Mouse (Mus musculus) ovary, adult 18-20 months (tissue): ENCODE measurements around the gene Lrrc1.
"Not testable (repeated sequence)": the region's sequence is repeated elsewhere in the genome, so short reads cannot be mapped to it uniquely, and the experiment has no call there.

ENCODE experiments used
- DNase-seq: peaks from one replicate; pipeline ENCODE4 v3.0.0; 2022; ENCODE audit warnings: low spot score, mixed read lengths

Lrrc1 gene

DNA sequence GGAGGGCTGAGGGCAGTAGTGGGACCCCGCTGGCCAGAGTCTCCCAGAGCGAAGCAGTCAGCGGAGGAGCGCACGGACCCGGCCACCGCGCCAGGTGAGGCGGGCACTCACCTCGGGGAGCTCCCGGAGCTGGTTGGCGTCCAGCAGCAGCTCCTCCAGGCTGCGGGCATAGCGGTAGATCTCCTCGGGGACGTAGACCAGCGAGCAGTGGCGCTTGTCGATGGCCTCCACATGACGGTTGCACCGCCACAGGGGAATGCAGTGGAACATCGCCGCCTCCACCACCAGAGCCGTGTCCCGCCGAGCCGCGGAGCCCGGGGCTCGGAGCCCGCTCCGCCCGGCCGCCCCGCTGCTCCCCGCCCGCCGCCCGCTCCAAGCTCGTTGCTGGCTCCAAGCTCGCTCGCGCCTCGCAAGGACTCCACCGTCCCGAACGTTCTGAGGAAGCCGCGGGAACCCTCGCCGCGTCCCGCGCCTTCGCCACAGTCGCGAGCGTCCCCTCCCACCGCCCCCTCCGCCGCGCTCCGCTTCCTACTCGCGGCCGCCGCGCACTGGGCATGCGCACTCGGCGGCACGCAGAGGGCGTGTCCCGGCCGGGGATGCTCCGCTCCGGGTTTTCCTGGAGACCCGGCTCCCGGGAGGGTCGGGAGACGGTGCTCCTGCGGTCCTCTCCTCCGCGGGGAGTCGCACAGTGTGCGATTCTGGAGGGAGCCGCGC lies at the start of gene Lrrc1:
TSS of gene Lrrc1 (minus strand) at position 517 of the 714 bp plus-strand sequence.
- DNase-seq, result peak; percentile 83

DNA sequence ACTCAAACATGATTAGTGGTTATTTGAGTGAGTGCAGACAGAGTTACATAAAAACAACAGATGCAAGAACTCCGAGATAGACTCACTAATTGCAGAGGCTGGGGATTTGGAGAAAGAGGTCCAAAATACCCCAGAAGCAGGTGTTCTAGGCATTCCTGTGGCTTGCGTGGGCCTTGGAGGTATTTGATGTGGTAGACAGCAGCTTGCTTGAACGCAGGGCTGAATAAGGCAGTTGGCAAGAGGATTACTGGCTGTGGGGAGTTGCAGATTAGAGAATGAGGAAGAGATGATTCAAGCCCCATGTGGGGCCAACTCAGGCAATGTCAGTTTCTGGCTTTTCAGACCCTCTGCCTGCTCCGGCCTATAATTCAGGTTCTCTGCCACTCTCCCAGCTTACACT lies 47.8 kb upstream of the Lrrc1 start:
- no peak for DNase-seq

DNA sequence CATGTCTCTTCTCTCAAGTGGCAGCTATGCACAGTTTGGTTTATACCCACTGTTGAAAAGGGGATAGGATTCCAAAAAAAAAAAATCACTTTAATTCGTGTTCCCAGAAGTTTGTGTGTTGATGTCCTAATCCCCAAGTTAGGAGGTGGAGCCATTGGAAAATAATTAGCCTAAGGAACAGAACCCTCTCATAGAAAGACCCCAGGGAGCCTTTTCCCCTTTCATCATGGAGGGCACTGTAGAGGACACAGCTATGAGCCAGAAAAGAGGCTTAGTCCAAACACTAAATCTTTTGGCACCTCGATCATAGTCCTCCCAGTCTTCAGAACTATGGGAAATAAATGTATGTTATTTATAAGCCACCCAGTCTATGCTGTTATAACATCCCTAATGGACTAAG lies 44.8 kb upstream of the Lrrc1 start:
- no peak for DNase-seq

DNA sequence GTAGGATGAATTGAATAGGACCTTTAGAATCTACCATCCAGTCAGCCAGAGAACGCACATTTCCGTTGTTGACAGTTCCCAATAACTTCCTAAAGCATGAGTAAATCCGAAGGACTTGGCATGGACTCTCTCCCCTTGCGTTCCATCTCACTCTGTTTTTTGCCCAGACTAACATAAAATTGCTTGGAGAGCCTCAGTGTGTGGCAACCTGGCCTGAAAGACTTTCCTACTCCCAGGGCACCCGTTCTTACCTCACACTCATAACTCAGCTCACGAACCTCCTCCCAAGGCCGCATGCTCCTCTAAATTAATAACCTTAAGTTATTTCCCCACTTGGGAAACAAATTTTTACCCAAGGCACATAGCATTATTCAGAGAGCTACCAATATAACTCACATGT lies 42.9 kb upstream of the Lrrc1 start:
- DNase-seq, result no peak

DNA sequence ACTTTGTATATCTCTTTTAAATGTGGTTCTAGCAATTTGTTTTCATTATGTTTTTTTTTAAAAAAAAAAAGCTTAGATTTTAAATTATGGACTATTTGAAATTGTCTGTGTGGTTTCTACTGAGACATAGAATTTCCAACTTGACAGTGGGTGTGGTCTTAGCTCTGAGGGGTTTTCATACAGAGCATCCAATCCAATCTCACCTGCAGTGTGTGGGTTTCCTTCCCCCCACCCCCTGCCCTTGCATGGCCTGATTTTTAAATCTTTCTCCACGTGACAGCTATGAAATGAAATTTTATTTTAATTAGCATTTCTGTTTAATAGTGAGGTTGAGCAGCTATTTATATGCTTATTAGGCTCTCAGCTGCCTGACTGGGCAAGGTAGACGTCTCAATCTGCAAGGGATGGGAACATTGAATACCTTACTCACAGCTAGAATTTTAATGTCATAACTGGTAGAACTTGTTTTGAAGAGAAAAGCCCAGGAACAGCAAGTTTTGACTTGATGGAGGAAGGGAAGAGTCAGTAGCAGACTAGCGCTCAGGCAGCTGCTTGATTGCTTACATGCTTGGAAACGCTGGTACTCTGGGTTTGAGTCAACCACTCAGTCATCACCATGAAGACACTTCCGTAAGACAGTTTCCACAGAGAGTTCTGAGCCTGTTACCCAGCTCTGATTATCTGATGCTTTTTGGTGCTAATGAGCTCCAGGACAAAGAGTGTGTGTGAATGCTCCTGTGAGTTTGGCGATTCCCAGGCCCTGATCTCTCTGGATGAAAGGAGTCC lies 42.3 kb upstream of the Lrrc1 start:
- no peak for DNase-seq

DNA sequence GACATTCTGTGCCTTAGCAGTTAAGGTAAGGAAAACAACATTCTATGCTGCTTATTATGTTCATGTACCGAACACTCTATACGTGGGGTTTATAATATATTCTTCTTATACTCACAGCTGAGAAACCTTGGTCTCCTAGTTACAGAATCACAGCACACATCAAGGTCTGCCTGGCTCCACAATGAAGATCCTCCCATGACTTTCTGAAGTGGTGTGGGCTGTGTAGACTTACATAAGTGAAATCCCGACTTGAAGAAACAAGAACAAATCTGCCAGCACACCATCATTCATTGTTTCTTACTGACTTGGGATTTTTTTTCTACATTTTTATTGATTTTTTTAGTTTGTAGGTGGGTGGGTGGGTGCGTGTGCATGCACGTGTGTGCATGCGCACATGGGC lies 40.1 kb upstream of the Lrrc1 start:
- no peak for DNase-seq

DNA sequence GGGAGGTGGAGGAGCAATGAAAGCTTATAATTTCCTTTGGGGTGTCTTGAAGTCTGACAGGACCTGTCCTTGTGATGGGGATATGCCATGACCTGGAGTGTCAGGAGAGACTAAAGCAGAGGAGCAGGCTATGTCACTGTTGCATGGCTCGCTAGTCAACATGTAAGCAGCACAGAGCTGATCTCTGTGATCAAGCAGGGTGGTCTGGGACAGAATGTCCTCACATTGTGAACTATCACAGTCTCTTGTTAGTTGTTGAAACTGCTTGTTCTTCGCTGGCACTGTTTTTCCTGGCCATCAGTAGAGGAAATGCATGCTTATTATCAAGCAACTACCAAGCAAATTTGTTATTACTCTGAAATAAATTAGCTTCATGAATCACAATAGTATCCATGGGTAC lies 38.6 kb upstream of the Lrrc1 start:
- no peak for DNase-seq

DNA sequence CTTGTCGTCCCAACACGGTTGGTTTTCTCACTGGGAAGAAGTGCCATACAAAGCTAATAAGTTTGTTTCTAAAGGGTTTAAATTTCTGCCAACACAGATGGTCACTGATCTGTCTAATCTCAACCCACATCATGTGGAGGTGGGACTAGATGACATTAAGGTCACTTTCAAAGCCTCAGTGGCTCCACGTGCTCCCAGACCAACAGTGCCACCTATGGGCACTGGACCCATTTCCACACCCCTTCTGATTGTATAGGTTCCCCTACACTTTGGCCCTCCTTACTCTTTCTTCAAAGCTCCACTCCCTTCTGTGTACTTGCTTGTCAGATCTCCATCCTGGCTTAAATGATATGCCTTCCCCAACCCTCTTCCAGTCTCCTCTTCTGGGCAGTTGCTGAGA lies 35.2 kb upstream of the Lrrc1 start:
- no peak for DNase-seq

DNA sequence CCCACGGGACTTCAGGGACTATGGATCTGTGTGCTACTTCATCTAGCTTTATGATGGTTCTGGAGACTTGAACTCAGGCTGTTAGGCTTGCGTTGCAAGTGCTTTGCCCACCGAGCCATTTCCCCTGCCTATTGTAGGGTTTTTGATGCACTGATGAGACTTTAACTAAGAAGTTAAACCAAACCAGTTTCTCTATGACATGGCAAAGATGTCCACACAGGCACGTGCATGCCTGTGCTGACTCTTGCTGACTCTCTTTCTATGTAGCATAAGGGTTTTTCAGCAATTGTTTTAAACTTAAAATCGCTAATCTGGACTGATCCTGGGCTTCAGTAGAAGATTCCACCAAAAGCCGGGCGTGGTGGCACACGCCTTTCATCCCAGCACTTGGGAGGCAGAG lies 33.3 kb upstream of the Lrrc1 start:
- no peak for DNase-seq

DNA sequence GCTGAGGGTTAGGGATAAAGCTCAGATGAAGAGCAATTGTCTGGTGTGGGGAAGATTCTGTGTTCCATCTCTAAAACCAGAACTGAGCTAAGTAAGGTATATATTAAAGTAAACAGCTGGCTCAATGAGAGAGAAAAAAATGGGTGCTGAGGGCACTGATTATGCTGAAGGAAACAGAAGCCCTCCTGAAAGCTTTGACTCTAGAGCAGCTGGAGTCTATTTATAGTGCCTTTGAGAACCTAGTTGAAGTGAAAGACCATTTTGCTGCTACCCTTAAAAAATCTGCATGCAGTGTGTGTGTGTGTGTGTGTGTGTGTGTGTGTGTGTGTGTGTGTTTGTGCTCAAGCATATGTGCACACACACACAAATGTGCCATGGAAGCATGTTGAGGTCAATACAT lies 32.7 kb upstream of the Lrrc1 start:
- DNase-seq, result no peak

DNA sequence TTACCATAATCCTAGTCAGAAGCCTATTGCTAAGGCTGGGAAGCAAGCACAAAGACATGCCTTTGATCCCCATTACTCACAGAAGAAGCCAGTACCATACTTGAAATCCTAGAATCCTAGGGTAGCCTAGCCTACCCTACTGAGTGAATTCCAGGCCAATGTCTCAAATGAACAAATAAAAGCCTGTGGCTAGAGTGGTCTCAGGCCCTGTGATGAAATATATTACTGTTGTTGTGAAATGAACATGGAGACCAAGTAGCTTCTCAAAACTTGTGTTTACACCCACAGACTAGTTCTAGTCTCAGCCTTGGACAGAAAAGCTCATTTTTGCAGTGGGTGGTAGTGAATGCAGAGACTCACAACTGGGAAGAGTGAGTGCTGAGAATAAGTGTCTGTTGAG lies 31.6 kb upstream of the Lrrc1 start:
- no peak for DNase-seq

DNA sequence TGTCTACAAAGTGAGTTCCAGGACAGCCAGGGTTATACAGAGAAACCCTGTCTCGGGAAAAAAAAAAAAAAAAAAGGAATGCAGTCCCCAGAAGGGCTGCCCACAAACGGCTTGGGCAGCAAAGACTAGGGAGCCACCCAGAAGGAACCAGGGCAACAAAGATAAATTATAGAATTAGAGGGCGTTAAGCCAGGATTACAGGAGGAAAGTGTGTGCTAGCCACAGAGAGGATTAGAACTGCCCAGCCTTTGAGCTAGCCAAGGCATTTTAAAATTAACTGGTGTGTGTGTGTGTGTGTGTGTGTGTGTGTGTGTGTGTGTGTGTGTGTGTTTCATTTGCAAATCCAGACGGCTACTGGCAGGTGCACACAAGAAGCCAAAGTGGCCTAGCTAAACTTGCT lies 30.3 kb upstream of the Lrrc1 start:
- DNase-seq, result not testable (repeated sequence)

DNA sequence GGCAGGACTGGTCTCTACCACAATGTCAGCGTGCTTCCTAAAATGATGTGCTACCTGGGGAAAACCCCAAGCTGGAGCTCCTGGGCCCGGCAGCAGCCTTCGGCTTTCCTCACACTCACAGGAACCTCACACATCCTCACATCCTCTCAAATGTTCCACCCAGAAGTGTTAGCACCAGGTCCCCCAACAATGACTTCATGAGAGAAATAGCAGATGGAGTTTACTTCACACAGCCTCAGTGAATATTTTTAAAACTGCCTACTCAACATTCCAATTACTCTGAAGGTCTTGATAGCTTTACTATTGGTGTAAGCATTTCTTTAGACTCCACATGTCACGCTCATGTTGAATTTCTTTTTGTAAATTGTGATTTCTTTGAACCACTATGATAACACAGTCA lies 27.2 kb upstream of the Lrrc1 start:
- no peak for DNase-seq

DNA sequence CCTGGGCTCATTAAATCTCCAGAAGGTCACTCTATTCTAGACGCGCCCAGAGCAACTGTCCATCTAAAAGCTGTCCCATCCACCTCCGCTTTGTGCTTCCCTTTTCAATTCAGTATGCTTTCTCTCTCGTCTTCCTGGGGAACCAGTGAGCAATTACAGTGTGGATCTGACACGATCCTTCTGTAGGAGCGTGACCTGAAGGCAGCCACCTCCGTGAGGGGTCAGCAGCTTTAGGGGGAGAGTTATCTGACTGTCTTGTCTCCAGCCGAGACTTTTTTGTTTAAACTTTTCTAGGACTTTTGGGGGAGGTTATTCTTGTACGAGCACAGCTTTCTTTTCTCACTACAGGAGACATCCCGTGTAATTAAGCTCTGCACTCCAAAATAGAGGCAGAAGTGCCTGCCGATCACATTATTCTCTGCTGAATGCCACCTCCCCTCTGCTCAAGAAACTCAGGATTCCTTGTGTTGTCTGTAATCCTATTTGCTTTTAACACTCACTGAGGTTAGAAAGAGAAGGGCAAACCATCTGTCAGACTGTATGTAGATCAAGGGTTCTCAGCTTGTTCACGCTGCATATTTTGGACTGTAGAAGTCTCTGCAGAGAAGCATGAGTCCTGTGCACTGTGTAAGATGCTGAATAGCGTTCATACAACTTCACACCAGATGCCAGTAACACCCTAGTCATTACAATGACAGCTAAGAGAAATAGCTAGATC lies 24.3 kb upstream of the Lrrc1 start:
- no peak for DNase-seq

DNA sequence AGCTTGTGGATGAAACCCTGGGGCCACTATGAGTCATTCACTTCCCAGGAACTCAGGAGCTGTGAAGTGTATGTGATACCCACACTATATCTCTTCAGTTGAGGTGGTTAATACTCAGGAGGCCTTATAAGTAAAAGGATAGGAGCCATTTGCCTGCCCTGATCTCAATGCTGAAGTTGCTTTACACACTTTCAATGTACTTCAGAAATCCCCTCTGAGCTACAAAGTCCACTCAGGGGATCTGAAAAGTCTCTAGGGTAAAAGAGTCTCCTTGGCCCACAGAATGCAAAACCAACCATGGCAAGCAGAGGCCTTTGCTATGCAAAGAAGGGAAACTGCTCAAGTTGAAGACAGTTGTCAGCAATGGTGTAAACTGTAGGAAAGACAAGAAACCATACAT lies 17.2 kb upstream of the Lrrc1 start:
- DNase-seq, result no peak

DNA sequence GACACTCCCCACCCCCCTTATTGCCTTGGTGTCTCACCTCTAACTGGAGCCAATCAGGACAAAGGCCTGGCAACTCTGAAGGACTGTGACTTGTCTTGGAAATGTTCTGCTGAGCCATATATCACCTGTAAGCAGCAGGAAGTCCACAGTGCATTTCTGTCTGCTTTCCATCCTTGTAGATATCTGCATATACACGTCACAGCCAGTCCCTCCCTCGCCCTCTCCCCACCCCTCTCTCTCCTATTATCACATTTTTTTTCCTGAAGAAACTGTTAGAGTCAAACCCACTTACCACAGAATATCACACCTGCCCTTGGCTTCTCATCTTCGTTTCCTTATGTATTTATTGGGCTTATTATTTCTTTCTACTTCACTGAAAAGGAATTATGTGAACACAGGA lies 13.3 kb upstream of the Lrrc1 start:
- DNase-seq, result no peak

DNA sequence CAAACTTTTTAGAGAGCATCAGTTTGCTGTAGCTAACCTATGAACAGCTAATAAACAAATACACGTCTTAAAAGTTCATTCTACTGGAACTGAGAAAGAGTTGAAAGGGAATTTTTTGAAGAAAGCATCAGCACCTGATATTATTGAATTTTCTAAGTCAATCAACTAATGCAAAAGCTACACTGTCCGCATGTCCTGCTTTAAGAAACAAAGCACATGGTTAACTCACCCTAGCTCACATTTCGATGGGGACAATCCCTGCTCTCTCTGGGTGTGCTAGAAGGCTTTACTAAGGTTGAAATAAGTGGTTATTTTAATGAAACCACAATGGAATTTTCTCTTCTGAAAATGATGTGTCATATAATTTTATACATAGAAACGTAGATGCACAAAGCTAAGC lies 12.5 kb upstream of the Lrrc1 start:
- DNase-seq, result no peak

DNA sequence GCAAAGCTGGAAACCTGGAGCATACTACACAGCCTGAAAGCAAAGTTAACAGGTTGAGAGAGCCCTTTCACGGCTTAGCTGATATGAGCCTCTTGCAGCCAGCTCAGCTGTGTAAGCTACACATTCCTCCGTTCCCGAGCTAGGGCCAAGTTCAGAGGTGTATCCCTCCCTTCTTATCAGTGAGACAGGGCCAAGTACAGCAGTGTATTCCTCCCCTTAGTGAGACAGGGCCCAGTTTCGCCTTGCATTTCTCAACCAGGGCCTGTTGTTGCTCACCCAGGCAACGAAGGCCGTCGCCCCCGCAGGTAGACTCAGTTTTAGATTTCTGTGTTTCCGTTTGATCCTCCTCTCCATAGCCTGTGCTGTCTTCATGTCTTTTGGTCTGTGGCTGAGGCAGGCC lies 11.8 kb upstream of the Lrrc1 start:
- no peak for DNase-seq

DNA sequence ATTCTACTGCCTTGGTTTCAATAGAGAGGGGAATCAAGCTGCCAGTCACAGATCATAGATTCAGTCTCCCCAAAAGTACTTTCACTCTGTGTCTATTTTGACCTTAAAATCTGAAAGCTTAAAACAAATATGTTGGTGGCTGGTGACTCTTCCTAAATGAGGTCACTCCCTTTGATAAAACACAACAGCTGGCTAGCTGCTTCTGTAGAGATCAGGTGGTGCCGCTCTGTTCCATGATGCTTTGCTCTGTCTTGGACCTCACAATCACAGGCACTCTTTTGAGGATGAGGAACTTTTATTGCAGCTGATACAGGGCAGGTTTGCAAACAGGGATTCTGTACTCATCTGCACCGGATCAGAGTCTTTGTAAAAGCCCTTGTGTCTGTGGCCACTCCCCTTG lies 8.8 kb upstream of the Lrrc1 start:
- DNase-seq, result no peak

DNA sequence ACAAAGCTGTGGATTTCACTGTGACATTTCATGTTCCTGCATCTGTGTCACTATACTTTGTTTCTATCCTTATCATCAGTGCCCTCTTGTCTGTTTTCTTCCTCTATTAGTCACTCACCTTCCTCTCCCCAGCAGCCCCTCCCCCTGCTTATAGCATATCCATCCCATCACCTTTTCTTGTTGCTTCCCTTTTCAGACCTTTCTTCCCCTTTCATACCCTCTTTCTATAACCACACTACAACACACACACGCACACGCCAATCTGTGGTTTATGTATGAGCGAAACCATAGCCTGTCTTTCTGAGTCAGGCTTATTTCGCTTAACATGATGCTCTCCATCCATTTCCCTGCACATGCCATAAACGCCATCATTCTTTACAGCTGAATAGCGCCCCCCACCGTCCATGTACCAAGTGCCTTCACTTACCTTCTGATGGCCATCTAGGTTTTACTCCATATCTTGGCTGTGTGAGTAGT lies 6.4 kb upstream of the Lrrc1 start:
- DNase-seq, result no peak

DNA sequence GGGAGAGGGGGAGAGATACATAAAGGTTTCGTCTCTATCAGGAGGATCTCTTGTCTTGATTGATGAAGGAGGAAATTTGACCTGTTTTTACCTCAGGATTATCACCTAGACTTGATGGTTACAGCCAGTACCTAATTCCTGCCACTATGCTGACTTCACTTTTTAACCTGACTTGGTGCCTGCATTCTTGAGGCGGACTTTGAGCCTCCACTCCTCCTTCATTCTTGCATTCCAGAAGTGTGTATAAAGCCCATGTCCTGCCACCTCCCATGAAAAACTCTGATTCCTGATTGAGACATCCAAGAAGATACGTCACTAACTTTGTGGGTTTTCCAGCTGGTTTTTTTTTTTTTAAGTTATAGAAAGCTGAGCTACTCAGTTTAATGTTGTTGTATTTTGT lies 1.3 kb upstream of the Lrrc1 start:
- no peak for DNase-seq

DNA sequence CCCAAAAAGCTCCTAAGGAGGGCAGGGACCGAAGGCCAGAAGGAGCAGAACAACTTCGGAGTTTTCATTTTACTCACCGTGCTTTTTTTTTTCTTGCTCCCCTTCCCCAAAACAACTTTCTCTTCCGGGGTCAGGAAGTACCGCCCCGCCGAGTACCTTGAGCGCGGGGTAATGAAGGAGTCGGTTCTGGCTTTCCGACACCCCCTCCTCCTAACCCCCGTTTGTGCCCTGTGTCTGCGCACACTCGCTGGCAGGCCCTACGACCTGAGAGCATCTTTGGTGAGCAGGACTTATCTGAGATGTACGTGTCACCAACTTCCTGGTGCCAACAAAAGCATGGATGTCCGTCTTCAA lies 375 bp upstream of the Lrrc1 start:
- no peak for DNase-seq
